Mouse (Mus musculus) E14TG2a.4 (cell line): ENCODE measurements at regions not wholly inside any gene's neighbourhood (a gene's known extent, or its start where the extent isn't known, plus 50 kb on each side); places are given as distances from the start of the nearest gene placed in this dataset.

Source experiments
- CTCF ChIP-seq: conservative IDR thresholded peaks from 2 replicates; pipeline ENCODE4 v1.5.1; 2014; ENCODE audit warnings: low read length
- POU5F1 ChIP-seq: IDR thresholded peaks from 2 replicates; pipeline ENCODE4 v1.6.1; 2014; ENCODE audit warnings: low read length, borderline replicate concordance

DNA sequence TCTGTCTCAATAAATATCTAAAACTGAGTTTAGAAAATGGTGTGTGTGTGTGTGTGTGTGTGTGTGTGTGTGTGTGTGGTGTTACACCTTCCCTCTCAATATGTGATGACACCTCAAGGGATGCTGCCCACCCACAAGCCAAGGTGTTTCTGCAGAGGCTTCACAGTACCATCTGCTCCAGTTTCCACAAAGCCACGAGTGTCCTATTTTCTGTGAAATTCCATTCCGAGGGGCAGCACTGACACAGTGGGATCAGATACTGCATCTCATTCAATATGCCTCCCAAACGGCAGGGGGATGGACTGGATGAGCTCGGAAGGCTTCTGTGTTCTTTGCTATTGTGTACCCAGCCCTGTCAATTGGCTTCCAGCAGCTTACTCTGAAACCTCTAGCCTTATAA, 78.5 kb downstream of the Spesp1 start:
- TF ChIP-seq CTCF (no peak), POU5F1 (no peak)
